Mouse (Mus musculus): Measurements from ENCODE around the gene Slc18b1.

Slc18b1 gene

DNA sequence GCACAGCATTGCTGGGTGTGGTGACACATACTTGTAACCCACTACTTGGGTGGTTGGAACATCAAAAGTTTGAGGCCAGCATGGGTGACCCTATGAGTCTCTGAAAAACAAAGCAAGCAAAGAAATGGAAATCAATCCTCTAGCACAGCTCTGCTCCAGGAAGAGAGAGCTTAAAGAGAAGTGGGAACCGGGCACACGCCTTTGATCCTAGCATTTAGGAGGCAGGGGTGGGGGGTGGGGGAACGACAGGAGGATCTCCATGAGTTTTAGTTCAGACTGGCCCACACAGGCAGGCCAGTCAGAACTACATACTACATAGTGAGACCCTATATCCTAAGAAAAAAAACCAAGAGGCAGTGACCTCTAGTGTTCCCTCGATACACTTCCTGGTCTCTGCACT, 9.4 kb downstream of the Slc18b1 start:
- no peak for DNase-seq (ENCODE audit: low spot score in 2 of 2)

DNA sequence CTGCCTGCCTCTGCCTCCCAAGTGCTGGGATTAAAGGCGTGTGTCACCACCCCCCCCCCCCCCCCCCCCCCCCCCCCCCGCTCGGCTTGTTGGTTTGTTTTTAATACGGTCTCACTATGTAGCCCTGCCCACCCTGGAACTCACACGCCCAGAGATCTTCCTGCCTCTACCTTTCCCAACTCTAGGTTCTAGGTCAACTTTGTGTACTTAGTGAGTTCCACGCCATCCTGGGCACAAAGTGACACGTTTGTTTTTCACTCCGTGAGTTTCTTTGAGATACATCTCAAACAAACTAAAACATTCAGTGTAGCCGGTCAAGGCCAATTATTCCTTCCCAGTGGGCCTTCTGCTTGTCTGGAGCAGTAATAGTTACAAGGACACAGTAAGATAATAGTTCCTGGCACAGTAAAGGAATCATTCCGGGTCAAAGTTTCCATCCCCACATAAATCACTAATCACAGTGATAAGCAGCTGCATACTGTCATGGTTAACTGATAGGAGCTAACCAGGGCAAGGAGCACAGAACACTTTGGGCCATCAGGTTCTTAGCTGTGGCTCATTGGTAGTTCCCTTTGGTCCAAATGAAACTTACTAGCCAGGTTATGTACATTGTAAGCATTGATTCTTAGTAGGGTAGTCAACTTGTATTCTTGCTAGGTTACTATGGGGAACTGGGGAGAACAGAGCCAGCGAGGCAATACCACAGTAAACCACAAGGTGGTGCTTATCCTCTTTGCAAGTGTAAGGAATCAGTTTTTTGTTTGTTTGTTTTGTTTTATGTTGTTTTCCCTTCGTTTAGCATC, 15.1 kb downstream of the Slc18b1 start:
- DNase-seq (ENCODE audit: low spot score in 2 of 2): peak; percentile 55 to 75

DNA sequence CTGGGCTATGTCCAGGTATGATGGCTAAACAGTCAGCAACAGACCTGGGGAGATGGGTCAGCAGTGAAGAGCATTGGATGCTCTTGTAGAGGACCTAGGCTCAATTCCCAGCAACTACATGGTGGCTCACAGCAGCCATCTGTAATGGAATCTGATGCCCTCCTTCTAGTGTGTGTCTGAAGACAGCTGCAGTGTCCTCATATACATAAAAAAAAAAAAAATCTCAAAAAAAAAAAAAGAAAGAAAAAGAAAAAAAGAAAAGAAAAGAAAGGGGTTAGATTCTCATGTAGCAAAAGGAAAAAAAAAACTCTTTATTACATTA, 15.6 kb downstream of the Slc18b1 start:
- DNase-seq (ENCODE audit: low spot score in 2 of 2): no peak

DNA sequence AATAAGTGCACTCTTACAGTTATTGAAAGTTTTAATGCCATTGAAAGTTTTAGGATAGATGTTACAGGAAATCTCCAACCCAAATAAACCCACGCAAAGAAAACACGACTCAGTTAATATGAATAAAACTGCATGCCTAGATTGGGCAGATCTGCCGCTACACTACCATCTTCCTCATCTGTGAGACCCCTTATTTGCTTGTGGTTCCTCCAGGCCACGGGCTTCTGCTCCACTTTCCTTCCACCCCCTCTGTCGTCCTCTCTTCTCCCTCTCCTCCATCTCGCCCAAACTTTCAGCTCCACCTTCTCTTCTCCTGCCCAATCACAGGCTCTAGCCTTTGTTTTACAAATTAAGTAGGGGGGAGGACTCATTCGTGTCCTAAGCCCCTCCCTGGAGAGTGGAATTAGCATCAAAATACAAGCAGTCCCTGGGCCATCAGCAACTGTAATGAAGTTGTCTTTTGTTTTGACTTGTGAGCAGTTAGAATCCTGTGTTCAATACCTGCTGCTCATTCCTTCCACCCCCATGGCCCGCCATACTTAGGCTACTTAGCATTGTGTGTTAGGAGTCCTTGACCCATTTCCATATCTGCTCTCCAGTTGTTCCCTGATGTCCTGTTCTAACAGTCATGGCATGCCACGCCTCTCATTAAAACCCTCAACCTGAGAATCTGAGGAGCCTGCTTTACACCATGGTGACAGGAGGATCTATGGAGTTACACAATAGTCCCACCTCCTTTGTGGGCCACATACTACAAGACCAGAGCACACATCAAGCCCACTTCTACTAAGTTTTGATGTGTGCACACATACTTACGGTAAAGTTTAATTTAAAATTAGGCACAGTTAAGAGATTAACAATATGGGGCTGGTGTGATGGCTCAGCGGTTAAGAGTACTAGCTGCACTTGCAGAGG, 16.3 kb downstream of the Slc18b1 start:
- no peak for DNase-seq (ENCODE audit: low spot score in 2 of 2)

DNA sequence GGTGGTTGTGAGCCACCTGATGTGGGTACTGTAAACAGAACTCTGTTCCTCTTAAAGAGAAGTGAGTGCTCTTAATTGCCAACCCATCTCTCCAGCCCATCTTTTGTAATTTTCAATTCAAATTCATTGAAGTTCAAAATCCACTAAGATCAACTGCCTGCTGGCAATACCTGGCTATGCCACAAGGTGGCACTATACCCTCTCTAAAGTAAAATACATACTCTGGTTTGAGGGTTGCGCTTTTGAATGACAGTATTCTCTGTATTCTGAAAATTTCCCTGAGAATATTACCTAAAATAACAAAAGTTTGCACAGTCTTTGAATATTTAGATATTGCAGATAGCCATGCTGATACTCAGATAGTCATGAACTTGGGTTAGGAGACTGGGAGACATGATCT, 18.4 kb downstream of the Slc18b1 start:
- DNase-seq (ENCODE audit: low spot score in 2 of 2): peak; percentile 76 to 89

DNA sequence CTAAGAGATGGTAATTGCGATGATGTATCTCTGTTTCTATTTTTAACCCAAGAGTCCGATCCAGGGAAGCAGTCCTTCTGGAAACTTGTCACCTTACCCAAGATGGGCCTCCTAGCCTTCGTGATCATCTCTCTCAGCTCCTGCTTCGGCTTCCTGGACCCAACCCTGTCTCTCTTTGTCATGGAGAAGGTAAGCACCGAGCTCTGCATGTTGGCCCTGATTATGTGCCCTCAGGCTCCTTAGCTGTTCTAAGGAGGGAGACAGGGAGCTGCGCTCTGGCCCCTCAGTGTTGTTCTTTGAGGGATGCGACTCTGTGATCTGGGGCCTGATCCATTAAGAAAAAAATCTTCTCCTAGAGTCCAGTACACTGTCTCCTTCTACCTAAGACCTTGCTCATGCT, 19.5 kb downstream of the Slc18b1 start:
- DNase-seq (ENCODE audit: low spot score in 2 of 2): no peak

DNA sequence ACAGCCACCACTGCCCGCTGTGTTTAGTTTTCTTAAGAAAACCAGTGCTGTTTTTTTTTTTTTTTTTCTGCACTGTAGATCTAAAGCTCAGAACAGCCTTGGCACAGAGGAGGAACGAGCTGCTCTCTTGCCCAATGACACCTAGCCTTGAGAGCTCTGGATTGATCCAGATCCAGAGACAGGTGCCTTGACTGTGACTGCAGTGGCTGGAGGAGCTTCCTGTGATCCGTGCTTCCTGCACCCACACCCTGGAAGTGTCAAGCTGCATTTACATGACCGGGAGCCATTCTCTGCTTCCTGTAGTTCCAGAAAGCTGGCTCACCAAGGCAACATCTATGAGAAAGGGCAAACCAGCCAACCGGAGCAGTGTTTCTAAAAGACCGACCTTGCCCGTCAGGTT, 29.7 kb downstream of the Slc18b1 start:
- DNase-seq (ENCODE audit: low spot score in 2 of 2): no peak

DNA sequence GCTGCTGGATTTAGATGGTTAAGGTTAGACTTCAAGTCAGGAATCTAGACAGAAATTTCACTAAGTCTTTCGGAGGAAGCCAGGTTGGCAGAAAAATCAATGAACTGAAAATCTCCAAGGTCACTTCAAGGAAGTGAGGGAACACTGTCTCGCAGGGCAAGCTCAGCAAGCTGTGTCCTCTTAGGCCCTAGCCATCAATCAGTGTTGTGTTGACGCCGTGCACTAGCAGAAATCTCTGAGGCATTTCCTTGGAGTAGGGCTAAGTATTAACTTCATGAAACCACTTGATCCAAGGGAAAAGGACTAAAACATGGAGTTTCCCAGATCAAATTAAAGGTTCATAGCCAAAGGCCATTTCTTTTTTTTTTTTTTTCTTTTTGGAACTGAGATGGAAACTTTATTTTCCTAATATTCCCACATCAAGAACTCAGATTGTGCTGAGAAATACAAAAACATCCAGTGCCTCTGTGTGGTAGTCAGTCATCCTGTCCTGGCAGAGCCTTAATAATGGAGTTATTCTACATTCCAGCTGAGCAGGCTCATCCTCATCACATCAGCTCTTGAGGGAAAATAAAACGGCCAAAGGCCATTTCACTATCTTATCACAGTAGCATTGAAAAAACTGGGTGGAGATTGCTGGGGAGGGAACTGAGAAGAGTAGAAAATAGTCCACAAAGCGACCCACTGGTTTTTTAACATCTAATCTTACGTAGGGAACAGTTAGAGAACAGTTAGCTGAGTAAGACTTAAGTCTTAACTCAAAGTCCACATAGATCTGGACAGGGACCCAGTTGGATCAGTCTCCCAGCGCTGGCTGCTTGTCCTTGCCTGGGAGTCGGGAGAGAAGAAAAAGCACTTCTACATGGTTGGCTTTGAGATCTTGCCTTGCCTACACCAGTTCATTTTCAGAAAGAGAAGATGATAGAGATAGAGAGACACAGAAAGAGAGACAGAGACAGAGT, 39.5 kb downstream of the Slc18b1 start:
- no peak for DNase-seq (ENCODE audit: low spot score in 2 of 2)

DNA sequence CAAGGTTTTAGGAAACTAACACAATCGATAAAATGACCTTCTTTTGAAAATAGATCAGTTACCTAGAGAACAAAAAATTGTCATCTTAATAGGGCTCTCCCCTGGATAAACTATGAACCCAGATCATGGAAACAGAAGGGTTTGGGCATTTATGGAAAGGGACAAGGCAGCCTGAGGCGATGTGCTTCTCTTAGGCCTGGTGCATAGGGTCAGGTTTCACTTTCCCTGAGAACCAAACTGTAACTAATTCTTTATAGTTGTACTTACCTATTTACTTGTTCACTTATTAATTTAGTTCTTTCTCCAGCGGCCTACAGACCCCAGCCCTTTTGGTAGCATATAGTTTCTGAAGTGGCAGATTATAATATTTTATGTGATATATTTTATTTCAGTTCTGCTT, 40.3 kb downstream of the Slc18b1 start:
- no peak for DNase-seq (ENCODE audit: low spot score in 2 of 2)

DNA sequence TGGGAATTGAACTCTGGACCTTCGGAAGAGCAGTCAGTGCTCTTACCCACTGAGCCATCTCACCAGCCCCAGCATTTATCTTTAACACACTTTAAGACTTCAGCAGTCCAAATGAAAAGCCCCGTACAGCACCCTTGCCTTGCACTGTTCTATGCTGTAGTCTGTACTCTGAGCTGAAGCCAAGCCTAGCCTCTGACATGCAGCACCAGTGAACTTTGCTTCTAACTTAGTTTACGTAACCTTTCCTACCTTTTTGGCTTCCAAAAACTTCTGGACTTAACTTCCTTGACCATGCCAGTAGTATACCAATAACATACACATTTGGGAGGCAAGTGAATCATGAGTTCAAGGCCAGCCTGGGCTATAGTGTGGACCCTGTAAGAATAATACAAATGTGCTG, 42.1 kb downstream of the Slc18b1 start:
- no peak for DNase-seq (ENCODE audit: low spot score in 2 of 2)

DNA sequence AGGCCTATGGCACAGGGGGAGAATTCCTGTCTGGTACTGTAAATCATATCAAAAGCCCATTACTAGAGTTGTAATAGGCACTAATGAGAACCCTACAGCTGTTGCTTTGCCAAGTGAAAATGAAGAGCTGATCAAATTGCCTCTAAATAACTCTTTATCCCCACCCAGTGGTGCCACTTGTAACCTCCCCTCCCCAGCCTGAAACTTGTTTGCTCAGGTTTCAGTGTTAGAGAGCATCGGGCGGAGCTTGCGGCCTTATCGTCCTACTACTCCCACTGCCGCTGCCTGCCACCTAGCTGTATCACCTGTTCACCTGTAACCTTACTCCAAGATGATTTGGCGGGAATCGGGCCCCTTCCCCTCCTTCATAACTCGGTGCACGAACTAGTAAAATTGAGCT, 42.6 kb downstream of the Slc18b1 start:
- DNase-seq (ENCODE audit: low spot score in 2 of 2): no peak

DNA sequence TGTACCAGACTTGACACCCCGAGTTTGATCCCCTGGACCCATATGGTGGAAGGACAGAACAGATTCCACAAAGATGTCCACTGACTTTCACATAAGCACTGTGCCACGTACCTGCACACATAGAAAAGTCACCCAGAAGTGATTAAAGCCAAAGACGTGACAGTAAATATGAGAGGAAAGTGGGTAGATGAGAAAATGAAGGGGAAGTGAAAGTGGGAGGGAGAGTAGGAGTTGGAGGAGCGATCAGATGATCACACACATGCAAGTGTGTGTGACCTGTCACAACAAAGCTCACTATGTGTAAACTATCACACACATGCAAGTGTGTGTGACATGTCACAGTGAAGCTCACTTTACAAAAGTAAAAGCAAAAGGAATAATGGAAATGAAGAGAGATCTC, 43.7 kb downstream of the Slc18b1 start:
- no peak for DNase-seq (ENCODE audit: low spot score in 2 of 2)

DNA sequence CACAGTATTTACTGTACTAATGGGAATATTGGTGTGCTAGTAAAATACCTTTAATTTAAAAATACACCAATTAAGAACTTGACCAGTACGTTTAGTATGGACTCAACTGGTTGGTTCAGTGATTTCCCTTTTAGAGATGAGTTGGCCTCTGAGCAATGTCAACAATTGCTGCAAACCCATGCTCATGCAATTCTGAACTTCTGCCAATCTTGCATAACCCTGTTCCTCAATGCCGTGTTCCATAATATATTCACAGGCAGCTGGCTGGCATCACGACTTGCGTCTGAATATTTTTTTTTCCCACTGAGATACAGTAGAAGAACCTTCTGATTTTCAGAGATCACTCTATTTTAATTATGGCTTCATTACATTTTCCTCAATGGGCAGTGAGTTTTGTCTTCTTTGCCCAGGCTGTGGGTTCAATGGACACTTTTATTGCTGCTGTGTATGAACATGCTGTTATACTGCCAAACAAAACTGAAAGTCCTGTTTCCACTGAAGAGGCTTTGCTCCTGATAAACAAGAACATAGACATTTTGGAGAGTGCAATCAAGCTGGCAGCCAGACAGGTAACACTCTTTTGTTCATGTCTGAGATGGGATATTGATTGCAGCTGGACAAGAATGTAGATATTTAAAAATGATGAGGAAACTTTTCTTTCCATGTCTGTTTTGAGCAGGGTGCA, 54.6 kb downstream of the Slc18b1 start, which contains the start of gene Vnn3:
TSS of gene Vnn3 (plus strand) at position 235 of the 685 bp plus-strand sequence.
- no peak for DNase-seq (ENCODE audit: low spot score in 2 of 2)

DNA sequence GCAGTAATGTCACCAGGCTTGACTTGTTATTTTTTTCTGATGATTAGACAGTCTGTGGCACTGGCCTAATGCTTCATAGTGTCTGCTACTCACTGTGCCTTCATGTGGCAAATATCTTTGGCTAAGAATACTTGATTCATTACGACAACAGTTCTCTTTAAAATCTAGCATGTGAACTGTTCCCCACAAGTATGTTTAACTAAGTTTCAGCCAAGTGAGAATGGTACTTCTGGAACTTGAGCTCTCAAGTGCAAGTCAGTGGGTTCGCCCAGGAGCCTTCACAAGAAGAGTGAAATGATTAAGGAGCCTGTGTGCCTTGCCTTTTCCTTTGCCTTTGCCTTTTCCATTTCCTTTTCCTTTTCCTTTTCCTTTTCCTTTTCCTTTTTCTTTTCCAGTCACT, 55.3 kb downstream of the Slc18b1 start:
- no peak for DNase-seq (ENCODE audit: low spot score in 2 of 2)

DNA sequence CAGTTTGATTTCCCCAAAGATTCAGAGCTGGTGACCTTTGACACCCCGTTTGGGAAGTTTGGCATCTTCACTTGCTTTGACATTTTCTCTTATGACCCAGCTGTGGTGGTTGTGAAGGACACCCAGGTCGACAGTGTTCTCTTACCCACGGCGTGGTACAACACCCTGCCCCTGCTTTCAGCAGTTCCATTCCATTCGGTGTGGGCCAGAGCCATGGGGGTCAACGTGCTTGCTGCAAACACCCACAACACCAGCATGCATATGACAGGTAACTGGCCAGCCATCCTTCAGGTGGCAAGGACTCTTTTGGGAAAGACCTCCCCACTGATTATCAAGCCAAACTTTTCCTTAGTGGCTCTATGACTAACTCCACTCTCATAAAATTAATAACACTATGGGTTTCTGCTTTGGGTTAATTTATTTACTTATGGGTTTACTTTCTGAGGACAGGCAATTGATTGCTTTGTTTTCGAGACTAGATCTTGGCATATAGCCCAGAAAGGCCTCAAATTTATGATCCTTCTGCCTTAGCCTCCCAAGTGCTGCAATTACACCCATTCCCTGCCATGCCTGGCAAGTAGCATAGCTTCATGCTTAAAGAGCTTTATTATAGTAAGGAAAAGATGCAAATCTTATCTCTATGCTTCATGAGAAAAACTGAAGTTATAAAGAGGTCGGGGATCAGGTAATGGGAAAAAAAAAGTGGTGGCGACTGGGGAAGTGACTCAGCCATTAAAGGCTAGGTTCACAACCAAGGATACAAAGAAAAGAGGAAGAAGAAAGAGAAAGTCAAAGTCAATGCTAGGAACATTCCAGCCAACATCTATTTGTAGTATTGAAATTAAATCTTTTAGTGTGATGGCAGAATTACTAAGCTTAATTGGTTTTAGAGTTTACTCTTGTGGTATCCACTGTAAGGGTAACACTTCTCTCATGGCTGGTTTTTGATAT, 67.9 kb downstream of the Slc18b1 start:
- DNase-seq (ENCODE audit: low spot score in 2 of 2): no peak

All from right cerebral cortex, postnatal 10 days (tissue).